26 mouse cellular contexts compared by ENCODE assay signal in the genomic region with DNA sequence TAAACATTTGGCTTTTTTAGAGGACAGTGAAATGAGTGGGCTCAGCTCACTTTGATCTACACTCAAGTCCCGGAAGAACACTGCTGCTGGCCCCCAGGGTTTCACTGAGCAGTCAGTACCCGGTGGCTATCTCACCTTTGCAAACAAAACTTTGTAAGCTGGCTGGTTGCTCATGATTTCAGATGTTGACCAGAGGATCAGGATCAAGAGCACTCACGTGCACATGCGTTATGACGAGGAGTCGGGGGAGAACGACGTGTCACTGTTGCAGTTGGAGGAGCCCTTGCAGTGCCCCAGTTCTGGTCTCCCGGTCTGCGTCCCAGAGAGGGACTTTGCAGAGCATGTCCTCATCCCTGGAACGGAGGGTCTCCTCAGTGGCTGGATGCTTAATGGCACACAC. TPM values are rescaled to one million over a fixed set of nuclear protein-coding genes. Genes with fewer than 3 reads are reported as not detected.
"Had no signal": no experiment of that assay in that cellular context is flagged by ENCODE, and none has a peak within 500 bp of the region (broad histone marks: within the 10 kb centered on the region; RNA-seq: fewer than 3 reads in every experiment).

No protein-coding gene starts in this region.

- DNase-seq: kidney, adult 2 months; kidney, postnatal 25 days; layer of hippocampus, adult 9-11 months; lung, embryonic 14.5 days; lung, postnatal 10 days; retina, postnatal 1 day; right cerebral cortex, postnatal 25 days; spleen, adult 18-20 months; thymus, adult 18-20 months; thymus, postnatal 36 days had no signal

- H3K9me3 ChIP-seq: limb, embryonic 10.5 days; limb, embryonic 13.5 days; liver, embryonic 15.5 days; midbrain, embryonic 12.5 days; midbrain, embryonic 15.5 days; neural tube, embryonic 12.5 days; neural tube, embryonic 15.5 days had no signal

- ATAC-seq: intestine, postnatal 0 days; midbrain, embryonic 15.5 days had no signal

- H3K9ac ChIP-seq: limb, embryonic 13.5 days; liver, embryonic 15.5 days; lung, embryonic 14.5 days; midbrain, embryonic 12.5 days; midbrain, embryonic 15.5 days; neural tube, embryonic 12.5 days; neural tube, embryonic 15.5 days had no signal

- H3K4me3 ChIP-seq: layer of hippocampus, adult 2 months; limb, embryonic 10.5 days; limb, embryonic 13.5 days; liver, embryonic 15.5 days; midbrain, embryonic 12.5 days; midbrain, embryonic 15.5 days; neural tube, embryonic 12.5 days; neural tube, embryonic 15.5 days had no signal

- H3K4me1 ChIP-seq: limb, embryonic 10.5 days; limb, embryonic 13.5 days; midbrain, embryonic 12.5 days; midbrain, embryonic 15.5 days; neural tube, embryonic 12.5 days; neural tube, embryonic 15.5 days had no signal

- H3K27ac ChIP-seq: kidney, postnatal 0 days; layer of hippocampus, adult 2 months; limb, embryonic 10.5 days; limb, embryonic 13.5 days; liver, embryonic 15.5 days; macrophage; midbrain, embryonic 12.5 days; midbrain, embryonic 15.5 days; neural tube, embryonic 12.5 days; neural tube, embryonic 15.5 days had no signal

- H3K4me2 ChIP-seq: limb, embryonic 13.5 days; liver, embryonic 15.5 days; lung, embryonic 14.5 days; midbrain, embryonic 12.5 days; midbrain, embryonic 15.5 days; neural tube, embryonic 12.5 days; neural tube, embryonic 15.5 days had no signal

- H3K27me3 ChIP-seq: limb, embryonic 13.5 days; liver, embryonic 15.5 days; midbrain, embryonic 12.5 days; midbrain, embryonic 15.5 days; neural tube, embryonic 12.5 days; neural tube, embryonic 15.5 days had no signal

RNA-seq across cellular contexts. Expression of a gene that starts 12.5 kb away (rescaled TPM):
- total RNA-seq: layer of hippocampus, adult 2 months; layer of hippocampus, postnatal 25 days; left cerebral cortex, adult 18-20 months; left cerebral cortex, postnatal 25 days had no signal
- polyA plus RNA-seq: macrophage had no signal

RNA-seq across cellular contexts. Expression of a gene that starts 36.1 kb away (rescaled TPM):
- total RNA-seq: layer of hippocampus, adult 2 months; layer of hippocampus, postnatal 25 days; left cerebral cortex, adult 18-20 months; left cerebral cortex, postnatal 25 days had no signal

RNA-seq across cellular contexts. Expression of a gene that starts 47.4 kb away (rescaled TPM):
- total RNA-seq: layer of hippocampus, postnatal 25 days; left cerebral cortex, postnatal 25 days had no signal
- polyA plus RNA-seq: intestine, embryonic 14.5 days; kidney, embryonic 14.5 days; limb, embryonic 10.5 days; limb, embryonic 13.5 days; midbrain, embryonic 15.5 days; neural tube, embryonic 15.5 days had no signal
